Mouse (Mus musculus): ENCODE measurements around the gene Mrpl27.
"Not testable (repeated sequence)": the region's sequence is repeated elsewhere in the genome, so short reads cannot be mapped to it uniquely, and the experiment has no call there.

Mrpl27 gene

DNA sequence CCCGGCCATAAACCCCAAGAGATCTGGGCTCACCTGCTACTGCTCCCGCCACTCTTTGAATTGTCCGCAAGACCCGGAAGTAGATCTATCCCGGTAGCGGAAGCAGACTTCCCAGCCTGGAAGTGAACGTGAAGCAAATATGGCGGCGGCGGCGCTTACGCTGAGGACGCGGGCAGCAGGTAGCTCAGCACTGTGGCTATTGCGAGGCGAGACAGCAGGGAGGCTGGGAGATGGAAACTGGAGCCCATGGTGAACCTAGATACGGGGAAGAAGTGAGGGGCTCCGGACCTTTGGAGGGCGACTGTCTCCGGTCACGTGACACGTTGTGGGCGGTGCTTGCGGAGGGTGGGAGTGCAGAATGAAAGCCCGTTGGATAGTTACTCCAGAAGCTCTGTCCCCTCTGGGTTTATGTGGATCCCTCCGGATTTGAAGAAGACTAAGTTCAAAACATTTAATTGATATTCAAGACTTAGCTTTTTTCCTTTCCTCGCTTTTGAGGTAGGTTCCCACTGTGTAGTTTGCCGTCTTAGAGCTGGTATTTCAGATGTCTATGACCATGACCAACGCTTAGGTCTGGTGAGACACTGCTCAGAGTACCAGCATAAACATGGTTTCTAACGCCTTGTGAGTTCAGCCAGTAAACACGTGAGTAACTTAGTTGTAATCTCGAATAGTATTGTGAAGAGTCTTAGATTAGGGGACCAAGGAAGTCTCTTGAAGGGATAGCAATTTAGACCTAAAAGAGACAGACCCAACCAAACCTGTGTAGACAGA is at the start of gene Mrpl27, which contains the start of gene Eme1:
Mrpl27 (plus strand) TSS at position 105 of the 774 bp plus-strand sequence.
Eme1 (minus strand) TSS at position 302 of the 774 bp plus-strand sequence.
- DNase-seq (ENCODE audit: extremely low read depth, low read depth) = peak; percentile 71

- no peak for DNase-seq (ENCODE audit: extremely low read depth, low read depth)
These were observed 42.5 kb upstream of the Mrpl27 start for GRCm38 (mm10) chr11:94610744-94611740.

- no peak for DNase-seq (ENCODE audit: extremely low read depth, low read depth)
These were observed 39.0 kb upstream of the Mrpl27 start for GRCm38 (mm10) chr11:94614603-94615002.

DNA sequence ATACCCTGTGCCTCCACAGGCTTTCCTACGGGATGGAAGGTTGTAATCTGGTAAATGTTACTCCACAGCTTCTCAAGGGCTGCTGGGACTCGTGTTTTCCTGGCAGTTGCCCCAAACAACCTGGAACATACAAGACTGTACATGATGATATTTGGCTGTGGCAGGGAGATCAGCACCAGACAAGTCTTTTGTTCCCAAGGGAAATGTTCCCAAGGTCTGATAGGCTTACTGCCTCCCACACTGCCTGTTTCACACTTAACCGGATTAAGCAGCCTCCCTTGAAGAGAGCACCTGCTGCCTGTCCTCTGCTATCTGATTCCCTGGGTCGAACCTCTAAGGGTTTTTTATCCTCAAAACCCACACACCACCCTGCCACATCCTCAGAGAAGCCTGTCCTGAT is 38.1 kb upstream of the Mrpl27 start:
- no peak for DNase-seq (ENCODE audit: extremely low read depth, low read depth)

- DNase-seq (ENCODE audit: extremely low read depth, low read depth) = no peak
These were observed 35.9 kb upstream of the Mrpl27 start for GRCm38 (mm10) chr11:94617646-94618045.

- no peak for DNase-seq (ENCODE audit: extremely low read depth, low read depth)
These were observed 32.7 kb upstream of the Mrpl27 start for GRCm38 (mm10) chr11:94620766-94621457.

GRCm38 (mm10) chr11:94621458-94621852 is 32.1 kb upstream of the Mrpl27 start:
- DNase-seq (ENCODE audit: extremely low read depth, low read depth) = no peak

DNA sequence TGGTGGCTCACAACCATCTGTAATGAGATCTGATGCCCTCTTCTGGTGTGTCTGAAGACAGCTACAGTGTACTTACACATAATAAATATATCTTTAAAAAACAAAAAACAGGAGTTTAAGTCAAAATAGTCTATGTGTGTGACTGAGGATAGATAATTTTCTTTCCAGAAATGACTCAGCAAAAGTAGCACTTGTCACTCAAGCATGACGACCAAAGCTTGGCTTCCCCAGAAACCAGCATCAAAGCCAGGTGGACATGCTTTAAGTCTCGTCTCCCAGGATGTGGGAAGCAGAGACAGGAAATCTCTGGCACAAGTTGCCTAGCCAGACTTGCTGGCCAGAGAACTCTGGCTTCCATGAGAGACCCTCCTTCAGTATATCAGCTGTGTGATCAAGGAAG is 31.4 kb upstream of the Mrpl27 start:
- DNase-seq (ENCODE audit: extremely low read depth, low read depth) = no peak

DNA sequence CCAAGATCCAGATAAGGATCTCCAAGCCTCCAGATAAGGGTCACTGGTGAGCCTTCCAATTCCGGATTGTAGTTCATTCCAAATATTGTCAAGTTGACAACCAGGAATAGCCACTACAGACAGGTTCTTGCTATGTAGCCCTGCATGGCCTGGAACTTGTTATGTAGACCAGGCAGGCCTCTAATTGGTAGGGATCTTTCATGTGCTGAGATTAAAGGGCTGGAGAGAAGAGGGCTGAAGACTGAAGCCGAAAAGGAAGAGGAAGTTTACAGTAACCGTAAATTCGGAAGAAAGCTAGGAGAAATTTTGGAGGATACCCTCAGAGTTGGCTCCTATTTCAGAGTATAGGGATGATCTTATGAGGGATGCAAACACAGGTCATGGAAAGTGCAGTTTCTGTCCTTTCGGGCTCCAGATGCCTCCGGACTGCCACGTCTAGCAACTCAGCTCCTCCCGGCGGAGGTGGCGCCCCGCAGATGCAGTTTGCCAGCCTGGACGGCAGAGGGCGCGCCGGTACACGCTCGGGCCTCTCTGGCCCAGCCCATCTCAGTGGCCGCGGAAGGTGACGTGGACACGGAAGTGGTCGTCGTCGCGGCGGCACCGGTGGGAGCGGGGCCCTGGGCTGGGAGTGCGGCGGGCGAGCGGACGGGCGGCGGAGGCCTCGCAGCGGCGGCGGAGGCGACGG is 24.2 kb upstream of the Mrpl27 start, which contains the start of gene Lrrc59:
Lrrc59 (plus strand) TSS at position 569 of the 685 bp plus-strand sequence.
- peak; percentile 70 for DNase-seq (ENCODE audit: extremely low read depth, low read depth)

DNA sequence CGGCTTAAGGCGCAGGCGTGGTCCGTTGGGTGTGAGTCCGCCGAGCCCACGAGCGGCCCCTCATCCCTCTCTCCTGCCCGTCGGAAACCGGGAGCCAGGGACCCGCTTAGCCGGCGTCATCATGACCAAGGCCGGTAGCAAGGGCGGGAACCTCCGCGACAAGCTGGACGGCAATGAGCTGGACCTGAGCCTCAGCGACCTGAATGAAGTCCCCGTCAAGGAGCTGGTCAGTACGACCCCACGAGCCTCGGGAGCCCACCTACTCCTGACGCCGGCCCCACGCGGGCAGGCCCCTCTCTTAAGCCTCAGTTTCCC is 23.7 kb upstream of the Mrpl27 start:
- DNase-seq (ENCODE audit: extremely low read depth, low read depth) = no peak

- no peak for DNase-seq (ENCODE audit: extremely low read depth, low read depth)
These were observed 23.2 kb upstream of the Mrpl27 start for GRCm38 (mm10) chr11:94630199-94631011.

- no peak for DNase-seq (ENCODE audit: extremely low read depth, low read depth)
These were observed 21.6 kb upstream of the Mrpl27 start for GRCm38 (mm10) chr11:94631969-94632368.

GRCm38 (mm10) chr11:94632988-94633387 is 20.6 kb upstream of the Mrpl27 start:
- DNase-seq (ENCODE audit: extremely low read depth, low read depth) = no peak

- no peak for DNase-seq (ENCODE audit: extremely low read depth, low read depth)
These were observed 19.1 kb upstream of the Mrpl27 start for GRCm38 (mm10) chr11:94634431-94634830.

DNA sequence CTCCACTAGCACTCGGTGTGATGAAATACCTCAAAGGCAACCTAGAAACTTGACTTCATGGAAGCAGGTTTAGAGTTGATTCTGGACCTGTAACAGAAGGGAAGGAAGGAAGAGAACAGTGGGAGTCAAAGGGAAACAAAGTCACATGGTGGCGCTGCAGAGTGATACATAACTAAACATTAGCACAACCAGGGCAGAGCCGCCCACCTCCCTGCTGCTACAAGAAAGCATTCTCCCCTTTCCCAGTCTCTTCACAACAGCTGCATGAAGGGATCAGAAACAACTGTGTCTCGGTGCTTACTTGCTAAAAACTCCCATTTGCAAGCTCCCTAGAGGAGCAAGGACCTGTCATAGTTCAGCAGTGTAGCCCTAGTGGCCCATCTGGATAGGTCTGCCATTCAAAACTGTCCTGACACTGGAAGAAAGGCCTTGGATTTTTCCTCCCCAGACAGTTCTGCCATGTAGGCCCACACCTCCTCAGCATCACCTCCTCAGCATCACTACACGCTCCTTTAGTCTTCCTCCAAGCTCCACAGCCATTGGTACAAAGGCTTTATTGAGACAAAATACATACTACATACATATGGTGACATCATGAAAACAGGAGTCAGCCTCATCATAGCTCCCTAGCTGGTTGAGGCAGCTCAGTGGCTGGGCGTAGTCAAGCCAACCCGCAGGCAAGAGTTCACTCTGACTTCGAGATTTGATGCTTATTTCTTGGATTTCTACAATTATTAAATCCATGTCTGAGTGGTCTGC is 8.9 kb upstream of the Mrpl27 start:
- no peak for DNase-seq (ENCODE audit: extremely low read depth, low read depth)

GRCm38 (mm10) chr11:94646457-94646856 is 7.1 kb upstream of the Mrpl27 start:
- no peak for DNase-seq (ENCODE audit: extremely low read depth, low read depth)

- not testable (repeated sequence) for DNase-seq (ENCODE audit: extremely low read depth, low read depth)
These were observed 2.3 kb upstream of the Mrpl27 start for GRCm38 (mm10) chr11:94651241-94651640.

GRCm38 (mm10) chr11:94652973-94653372 is 594 bp upstream of the Mrpl27 start:
- no peak for DNase-seq (ENCODE audit: extremely low read depth, low read depth)

DNA sequence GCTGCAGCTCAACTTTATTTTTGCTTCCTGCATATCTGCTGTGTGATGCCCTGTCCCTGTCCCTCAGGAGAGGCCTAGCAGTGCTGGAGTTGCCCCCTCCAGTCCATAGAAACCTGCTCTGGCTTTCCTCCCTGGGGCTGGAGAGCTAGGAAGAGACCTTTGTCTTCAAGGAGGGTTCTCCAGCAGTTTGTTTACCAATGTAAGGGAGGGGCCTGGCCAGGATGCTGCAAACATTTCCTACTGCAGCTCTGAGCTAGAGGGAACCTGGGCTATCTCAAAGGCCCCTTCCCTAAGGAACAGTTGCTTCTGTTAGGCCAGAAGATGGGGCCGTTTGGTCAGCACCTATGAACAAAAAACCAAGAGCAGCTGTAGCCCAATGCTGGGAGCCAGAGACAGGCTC is 7.8 kb downstream of the Mrpl27 start:
- no peak for DNase-seq (ENCODE audit: extremely low read depth, low read depth)
